Mouse (Mus musculus) liver, postnatal 0 days (tissue): ENCODE results near the gene Vinac1. TPM values are rescaled to one million over a fixed set of nuclear protein-coding genes. Genes with fewer than 3 reads are reported as not detected.
"Not testable (repeated sequence)": the region's sequence is repeated elsewhere in the genome, so short reads cannot be mapped to it uniquely, and the experiment has no call there.

Source experiments
- ATAC-seq: fragments of 200-750 bp; cut with Nextera tagmentation; 2 replicates; pipeline ENCODE4 v1.8.0; 2017; ENCODE audit warnings: mild to moderate bottlenecking, moderate library complexity
- DNase-seq: peaks from one replicate; pipeline ENCODE4 v3.0.0-alpha.2; 2016
- H3K27ac ChIP-seq: fragments of 300-500 bp; sonication (generic); 2 replicates; pipeline ENCODE4 v1.5.1; 2014; ENCODE audit warnings: antibody characterized with exemption, moderate library complexity, mild to moderate bottlenecking, low read depth
- H3K27me3 ChIP-seq: fragments of 300-500 bp; sonication (generic); 2 replicates; pipeline ENCODE4 v1.6.1; 2014; ENCODE audit warnings: low read length, control low read depth, mixed read lengths; ENCODE audit not compliant: insufficient read depth
- H3K36me3 ChIP-seq: fragments of 300-500 bp; sonication (generic); replicated peaks from 2 replicates; pipeline ENCODE4 v1.6.1; 2014; ENCODE audit warnings: mild to moderate bottlenecking, control low read depth, low read length, moderate library complexity, mixed read lengths; ENCODE audit not compliant: insufficient read depth
- H3K4me1 ChIP-seq: fragments of 300-500 bp; sonication (generic); 2 replicates; pipeline ENCODE4 v1.6.1; 2014; ENCODE audit warnings: antibody characterized with exemption, mild to moderate bottlenecking, control low read depth; ENCODE audit not compliant: insufficient read depth
- H3K4me2 ChIP-seq: fragments of 300-500 bp; sonication (generic); 2 replicates; pipeline ENCODE4 v1.6.1; 2014; ENCODE audit warnings: low read depth, mild to moderate bottlenecking, low read length, moderate library complexity, mixed read lengths
- H3K4me3 ChIP-seq: fragments of 300-500 bp; sonication (generic); 2 replicates; pipeline ENCODE4 v1.5.1; 2014; ENCODE audit warnings: low read depth, low read length
- H3K9ac ChIP-seq: fragments of 300-500 bp; sonication (generic); replicated peaks from 2 replicates; pipeline ENCODE4 v1.6.1; 2014; ENCODE audit warnings: mild to moderate bottlenecking, moderate library complexity
- H3K9me3 ChIP-seq: fragments of 300-500 bp; sonication (generic); 2 replicates; pipeline ENCODE4 v1.6.1; 2016; ENCODE audit warnings: mild to moderate bottlenecking, control low read depth, low read length, mixed read lengths
- CTCF ChIP-seq: sonication (generic); IDR thresholded peaks from 2 replicates; pipeline ENCODE4 v1.5.1; 2016; ENCODE audit warnings: antibody characterized with exemption, low read depth
- EP300 ChIP-seq: IDR thresholded peaks from 2 replicates; pipeline ENCODE4 v1.6.1; 2016; ENCODE audit warnings: antibody characterized with exemption, low read depth, mild to moderate bottlenecking
- WGBS: fragments of 180-500 bp; shearing (Covaris S2); extraction: QIAGEN DNeasy Blood & Tissue Kit; methylation state at CpG from one replicate; pipeline ENCODE4 v1.1.7; 2014; ENCODE audit not compliant: insufficient replicate concordance; 5-methylcytosine and 5-hydroxymethylcytosine counted together
- polyA plus RNA-seq: library from polyadenylated mRNA; unstranded; fragments of >200 nt; fragmentation: Nextera tagmentation; extraction: Ambion mirVana; gene quantifications from 2 replicates; pipeline ENCODE4 v1.2.1, GENCODE M21; 2015

The Vinac1 gene
- polyA plus RNA-seq, 1 experiment from 2014 or later, result not detected

DNA sequence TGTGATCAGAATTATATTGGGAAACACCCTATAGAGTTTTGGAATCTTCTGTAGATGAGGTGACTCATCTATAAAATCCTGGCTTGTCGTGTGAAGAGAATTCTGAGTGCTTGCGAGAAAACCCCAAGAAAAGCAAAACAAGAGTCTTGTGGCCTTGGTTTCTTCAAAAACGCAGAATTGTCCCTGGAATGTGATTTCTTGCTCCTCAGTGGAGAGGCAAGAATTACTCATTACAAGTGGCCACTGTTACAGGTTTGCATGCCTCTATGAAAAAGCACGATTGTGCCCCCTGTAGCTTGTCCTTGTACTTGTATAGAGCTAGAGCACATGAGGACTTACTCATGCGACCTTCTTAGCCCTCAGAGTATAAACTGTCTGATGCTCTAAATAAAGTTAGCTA, 12.6 kb downstream of the Vinac1 start:
- no peak overlapping the region for H3K27ac ChIP-seq
- no peaks in the 10 kb centered on the region for H3K36me3 ChIP-seq
- ATAC-seq, result no peak
- 73% methylated on average over 5 of the region's 5 CpGs for WGBS
- peaks cover 5% of the 10 kb centered on the region; the same call in 1 of the 2 replicates for H3K4me1 ChIP-seq
- H3K4me2 ChIP-seq, result no peak overlapping the region
- H3K9me3 ChIP-seq, result no peaks in the 10 kb centered on the region
- no peak overlapping the region for H3K4me3 ChIP-seq
- H3K27me3 ChIP-seq, result peaks cover 31% of the 10 kb centered on the region
- TF ChIP-seq EP300 (no peak), CTCF (no peak)
- DNase-seq, result no peak
- no peak overlapping the region for H3K9ac ChIP-seq

DNA sequence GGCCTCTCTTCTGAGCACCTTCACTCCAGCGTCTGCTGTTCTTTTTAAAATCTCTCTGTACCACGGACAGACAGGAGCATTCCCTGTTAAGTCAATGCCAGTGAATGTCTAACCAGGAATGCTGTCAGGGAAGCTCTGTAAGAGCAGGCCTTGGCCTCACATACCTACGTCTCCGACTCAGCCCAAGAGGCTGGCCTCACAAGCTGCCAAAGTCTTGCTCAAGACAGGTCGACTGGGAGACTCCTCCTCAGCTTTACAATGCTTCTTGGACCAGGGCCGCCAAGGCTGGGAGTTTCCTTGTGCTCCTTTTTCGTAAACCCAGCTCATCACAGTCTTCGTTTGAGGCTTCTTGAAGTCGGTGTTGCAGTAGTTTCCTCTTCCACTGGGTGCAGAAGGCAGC, 23.2 kb downstream of the Vinac1 start:
- Histone ChIP-seq H3K27ac (no peak overlapping the region), H3K4me3 (no peak overlapping the region), H3K27me3 (no peaks in the 10 kb centered on the region), H3K4me1 (no peaks in the 10 kb centered on the region), H3K9ac (no peak overlapping the region), H3K9me3 (no peaks in the 10 kb centered on the region), H3K36me3 (no peaks in the 10 kb centered on the region), H3K4me2 (no peak overlapping the region)
- TF ChIP-seq CTCF (no peak), EP300 (no peak)
- no peak for ATAC-seq
- no peak for DNase-seq
- 66% methylated on average over 9 of the region's 9 CpGs for WGBS

- Histone ChIP-seq H3K4me3 (no peak overlapping the region), H3K27ac (no peak overlapping the region), H3K4me2 (no peak overlapping the region), H3K27me3 (no peaks in the 10 kb centered on the region), H3K36me3 (no peaks in the 10 kb centered on the region), H3K9me3 (no peaks in the 10 kb centered on the region), H3K9ac (no peak overlapping the region), H3K4me1 (no peaks in the 10 kb centered on the region)
- TF ChIP-seq CTCF (no peak), EP300 (no peak)
- ATAC-seq (no peak), DNase-seq (no peak)
- 69% methylated on average over 2 of the region's 2 CpGs for WGBS
These were observed 27.9 kb downstream of the Vinac1 start for GRCm38 (mm10) chr2:129020106-129020505.

GRCm38 (mm10) chr2:129008867-129009266, 39.1 kb downstream of the Vinac1 start:
- not testable (repeated sequence) for H3K9ac ChIP-seq, H3K4me2 ChIP-seq, DNase-seq, ATAC-seq, H3K36me3 ChIP-seq, H3K4me3 ChIP-seq, H3K4me1 ChIP-seq, H3K27me3 ChIP-seq, H3K9me3 ChIP-seq, H3K27ac ChIP-seq
- peak; percentile 49 for TF ChIP-seq CTCF
- 78% methylated on average over 2 of the region's 2 CpGs for WGBS

DNA sequence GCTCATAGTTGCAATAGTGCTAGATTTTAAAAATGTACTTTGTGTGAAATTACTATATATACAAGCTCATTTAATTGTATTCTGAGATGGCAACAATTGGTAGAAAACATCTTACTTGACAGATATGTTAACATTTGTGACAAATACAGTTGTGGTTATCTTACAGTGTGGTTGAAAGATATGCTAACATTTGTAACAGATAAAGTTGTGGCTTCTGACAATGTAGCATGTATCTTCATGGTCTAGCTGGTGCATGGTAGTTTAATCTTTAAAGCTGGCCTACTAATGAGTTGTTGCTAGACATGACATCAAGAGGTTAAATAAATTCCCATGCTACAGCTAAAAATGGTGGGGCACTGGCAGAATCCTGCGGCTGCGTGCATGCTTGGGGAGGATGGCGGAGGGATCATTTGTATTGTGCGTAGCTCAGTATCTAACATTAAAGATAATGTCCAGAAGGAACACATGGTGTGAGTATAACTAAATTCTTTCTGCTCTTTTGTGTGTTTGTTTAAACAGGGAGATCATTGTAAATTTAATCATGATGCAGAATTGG, 41.7 kb downstream of the Vinac1 start:
- H3K4me1 ChIP-seq, result no peaks in the 10 kb centered on the region
- no peak overlapping the region for H3K9ac ChIP-seq
- H3K4me3 ChIP-seq, result no peak overlapping the region
- no peak overlapping the region for H3K4me2 ChIP-seq
- peak; percentile 41; the same call in 1 of the 2 replicates for TF ChIP-seq EP300
- no peak for TF ChIP-seq CTCF
- H3K27me3 ChIP-seq, result no peaks in the 10 kb centered on the region
- no peak overlapping the region for H3K27ac ChIP-seq
- no peaks in the 10 kb centered on the region for H3K9me3 ChIP-seq
- WGBS, result 61% methylated on average over 4 of the region's 4 CpGs
- H3K36me3 ChIP-seq, result no peaks in the 10 kb centered on the region
- ATAC-seq, result no peak
- no peak for DNase-seq

GRCm38 (mm10) chr2:129004872-129005271, 43.1 kb downstream of the Vinac1 start:
- H3K4me2 ChIP-seq, result no peak overlapping the region
- no peak overlapping the region for H3K27ac ChIP-seq

GRCm38 (mm10) chr2:128984746-128985145, 63.2 kb downstream of the Vinac1 start:
- no peak for ATAC-seq
- no peak overlapping the region for H3K4me2 ChIP-seq

More at GRCm38 (mm10) chr2:129004872-129005271, 43.1 kb downstream of the Vinac1 start:
- Histone ChIP-seq H3K4me3 (no peak overlapping the region), H3K9me3 (no peaks in the 10 kb centered on the region), H3K27me3 (no peaks in the 10 kb centered on the region), H3K36me3 (no peaks in the 10 kb centered on the region), H3K4me1 (no peaks in the 10 kb centered on the region), H3K9ac (no peak overlapping the region)
- ATAC-seq, result no peak
- no peak for TF ChIP-seq EP300
- TF ChIP-seq CTCF, result no peak
- no peak for DNase-seq

More at GRCm38 (mm10) chr2:128984746-128985145, 63.2 kb downstream of the Vinac1 start:
- TF ChIP-seq EP300 (no peak), CTCF (no peak)
- Histone ChIP-seq H3K4me3 (no peak overlapping the region), H3K27me3 (no peaks in the 10 kb centered on the region), H3K27ac (no peak overlapping the region), H3K36me3 (no peaks in the 10 kb centered on the region), H3K9ac (no peak overlapping the region), H3K4me1 (no peaks in the 10 kb centered on the region), H3K9me3 (no peaks in the 10 kb centered on the region)
- DNase-seq, result no peak
- 74% methylated on average over 3 of the region's 3 CpGs for WGBS
